Mouse (Mus musculus) induced T-regulatory cell, adult 2 months (primary cell): ENCODE measurements around the gene Fut9.

Source experiments
- DNase-seq: peaks from one replicate; pipeline ENCODE4 v3.0.0-alpha.2; 2012; ENCODE audit warnings: low read depth

Fut9 gene

GRCm38 (mm10) chr4:25799476-25800283 lies at the start of gene Fut9:
Fut9 (minus strand) TSS chr4:25800244.
- DNase-seq, result no peak

GRCm38 (mm10) chr4:25815783-25816182 lies 15.7 kb upstream of the Fut9 start:
- no peak for DNase-seq

GRCm38 (mm10) chr4:25813340-25813739 lies 13.3 kb upstream of the Fut9 start:
- DNase-seq, result no peak

GRCm38 (mm10) chr4:25810058-25810457 lies 10.0 kb upstream of the Fut9 start:
- no peak for DNase-seq

GRCm38 (mm10) chr4:25801751-25802150 lies 1.7 kb upstream of the Fut9 start:
- no peak for DNase-seq

GRCm38 (mm10) chr4:25800284-25800616 lies 206 bp upstream of the Fut9 start:
- DNase-seq, result no peak

- DNase-seq, result no peak
These were observed 981 bp downstream of the Fut9 start for GRCm38 (mm10) chr4:25799051-25799475.

GRCm38 (mm10) chr4:25798412-25798811 lies 1.6 kb downstream of the Fut9 start:
- no peak for DNase-seq

GRCm38 (mm10) chr4:25796149-25796548 lies 3.9 kb downstream of the Fut9 start:
- no peak for DNase-seq

- DNase-seq, result no peak
These were observed 14.8 kb downstream of the Fut9 start for GRCm38 (mm10) chr4:25785276-25785675.

GRCm38 (mm10) chr4:25768657-25769056 lies 31.4 kb downstream of the Fut9 start:
- DNase-seq, result no peak

GRCm38 (mm10) chr4:25763091-25763490 lies 37.0 kb downstream of the Fut9 start:
- no peak for DNase-seq

GRCm38 (mm10) chr4:25757909-25758548 lies 42.0 kb downstream of the Fut9 start:
- no peak for DNase-seq

GRCm38 (mm10) chr4:25741553-25741952 lies 58.5 kb downstream of the Fut9 start:
- DNase-seq, result no peak

- DNase-seq, result no peak
These were observed 61.3 kb downstream of the Fut9 start for GRCm38 (mm10) chr4:25738782-25739181.

GRCm38 (mm10) chr4:25721576-25721975 lies 78.5 kb downstream of the Fut9 start:
- no peak for DNase-seq

GRCm38 (mm10) chr4:25713907-25714306 lies 86.1 kb downstream of the Fut9 start:
- DNase-seq, result no peak

GRCm38 (mm10) chr4:25684976-25685375 lies 115.1 kb downstream of the Fut9 start:
- no peak for DNase-seq

GRCm38 (mm10) chr4:25664196-25664595 lies 135.8 kb downstream of the Fut9 start:
- no peak for DNase-seq

GRCm38 (mm10) chr4:25661204-25661727 lies 138.8 kb downstream of the Fut9 start:
- no peak for DNase-seq

GRCm38 (mm10) chr4:25658792-25659191 lies 141.3 kb downstream of the Fut9 start:
- DNase-seq, result no peak

GRCm38 (mm10) chr4:25651902-25652301 lies 148.1 kb downstream of the Fut9 start:
- no peak for DNase-seq

- DNase-seq, result no peak
These were observed 151.9 kb downstream of the Fut9 start for GRCm38 (mm10) chr4:25648107-25648506.
